Mouse (Mus musculus) neural tube, embryonic 15.5 days (tissue): Measurements from ENCODE around the gene Prl2c2. TPM values are rescaled to one million over a fixed set of nuclear protein-coding genes. Genes with fewer than 3 reads are reported as not detected.
"Not testable (repeated sequence)": the region's sequence is repeated elsewhere in the genome, so short reads cannot be mapped to it uniquely, and the experiment has no call there.

Experiments
- ATAC-seq: fragments of 200-750 bp; cut with Nextera tagmentation; 2 replicates; pipeline ENCODE4 v1.8.0; 2017; ENCODE audit warnings: mild to moderate bottlenecking, moderate TSS enrichment, moderate library complexity; ENCODE audit not compliant: low FRiP score
- H3K27ac ChIP-seq: fragments of 300-500 bp; sonication (generic); replicated peaks from 2 replicates; pipeline ENCODE4 v1.5.1; 2015; ENCODE audit warnings: mild to moderate bottlenecking, inconsistent platforms
- H3K27me3 ChIP-seq: fragments of 300-500 bp; sonication (generic); replicated peaks from 2 replicates; pipeline ENCODE4 v1.6.1; 2015; ENCODE audit warnings: inconsistent platforms
- H3K36me3 ChIP-seq: fragments of 300-500 bp; sonication (generic); 2 replicates; pipeline ENCODE4 v1.6.1; 2015; ENCODE audit warnings: inconsistent platforms
- H3K4me1 ChIP-seq: fragments of 300-500 bp; sonication (generic); 2 replicates; pipeline ENCODE4 v1.6.1; 2015; ENCODE audit warnings: inconsistent platforms
- H3K4me2 ChIP-seq: fragments of 300-500 bp; sonication (generic); 2 replicates; pipeline ENCODE4 v1.6.1; 2015; ENCODE audit warnings: inconsistent platforms, mild to moderate bottlenecking, moderate library complexity
- H3K4me3 ChIP-seq: fragments of 300-500 bp; sonication (generic); replicated peaks from 2 replicates; pipeline ENCODE4 v1.5.1; 2015; ENCODE audit warnings: mild to moderate bottlenecking, inconsistent platforms
- H3K9ac ChIP-seq: fragments of 300-500 bp; sonication (generic); replicated peaks from 2 replicates; pipeline ENCODE4 v1.6.1; 2015; ENCODE audit warnings: mild to moderate bottlenecking, inconsistent platforms
- H3K9me3 ChIP-seq: fragments of 300-500 bp; sonication (generic); replicated peaks from 2 replicates; pipeline ENCODE4 v1.6.1; 2016; ENCODE audit warnings: inconsistent platforms
- WGBS: fragments of 180-500 bp; shearing (Covaris S2); methylation state at CpG from one replicate; pipeline ENCODE4 v1.1.7; 2015; ENCODE audit warnings: mixed read lengths; 5-methylcytosine and 5-hydroxymethylcytosine counted together
- polyA plus RNA-seq: library from polyadenylated mRNA; unstranded; fragments of >200 nt; fragmentation: Nextera tagmentation; extraction: Ambion mirVana; gene quantifications from 2 replicates; pipeline ENCODE4 v1.2.1, GENCODE M21; 2015

Gene Prl2c2
- not detected in 2 replicates for polyA plus RNA-seq

DNA sequence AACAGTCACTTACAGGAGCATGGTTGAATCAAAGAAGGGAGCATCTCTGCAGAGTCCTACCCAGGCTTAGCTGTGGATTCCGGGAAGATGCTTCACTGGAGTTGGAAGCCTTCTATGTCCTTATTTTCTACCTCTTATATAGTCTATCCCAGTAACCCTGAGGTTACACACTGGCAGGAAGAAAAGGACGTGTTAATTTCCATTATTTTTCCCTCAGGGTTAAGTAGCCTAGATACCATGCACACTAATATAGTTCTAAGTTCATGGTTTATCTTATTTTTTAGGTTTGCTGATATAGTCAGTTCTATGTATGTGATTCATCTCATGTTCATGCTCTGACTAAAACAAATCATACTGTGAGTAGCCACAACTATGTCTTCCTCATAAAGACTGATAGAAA lies at the start of gene Prl2c2:
Gene Prl2c2 (minus strand): TSS at position 101 of the 400 bp plus-strand sequence.
- H3K9ac ChIP-seq, H3K27me3 ChIP-seq, ATAC-seq, H3K4me2 ChIP-seq, H3K36me3 ChIP-seq, H3K27ac ChIP-seq, H3K4me3 ChIP-seq, H3K4me1 ChIP-seq, H3K9me3 ChIP-seq: not testable (repeated sequence)
- WGBS: 70% methylated on average over 2 of the region's 2 CpGs

DNA sequence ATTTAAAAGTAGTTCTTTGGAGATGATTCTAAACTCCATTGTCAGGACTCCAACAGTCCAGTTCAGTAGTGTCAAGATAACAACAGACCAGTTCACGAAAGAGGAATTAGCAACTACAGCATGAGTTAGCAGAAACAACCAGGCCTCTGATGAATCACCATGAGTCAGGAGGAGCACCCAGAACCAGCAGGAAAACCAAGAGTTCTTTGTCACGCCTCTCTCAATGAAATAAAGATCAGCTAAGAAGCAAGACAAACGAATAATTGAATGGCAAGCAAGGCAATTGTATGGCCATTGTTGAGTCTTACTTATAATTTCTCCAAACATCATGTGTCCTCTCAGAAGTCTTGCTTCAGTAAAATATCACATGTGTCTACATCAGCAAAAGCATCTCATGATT lies 20.7 kb upstream of the Prl2c2 start:
- not testable (repeated sequence) for H3K36me3 ChIP-seq, H3K9me3 ChIP-seq, H3K4me3 ChIP-seq, H3K27me3 ChIP-seq, H3K9ac ChIP-seq, H3K27ac ChIP-seq, H3K4me1 ChIP-seq, ATAC-seq, H3K4me2 ChIP-seq
- WGBS: 75% methylated on average over 3 of the region's 3 CpGs

DNA sequence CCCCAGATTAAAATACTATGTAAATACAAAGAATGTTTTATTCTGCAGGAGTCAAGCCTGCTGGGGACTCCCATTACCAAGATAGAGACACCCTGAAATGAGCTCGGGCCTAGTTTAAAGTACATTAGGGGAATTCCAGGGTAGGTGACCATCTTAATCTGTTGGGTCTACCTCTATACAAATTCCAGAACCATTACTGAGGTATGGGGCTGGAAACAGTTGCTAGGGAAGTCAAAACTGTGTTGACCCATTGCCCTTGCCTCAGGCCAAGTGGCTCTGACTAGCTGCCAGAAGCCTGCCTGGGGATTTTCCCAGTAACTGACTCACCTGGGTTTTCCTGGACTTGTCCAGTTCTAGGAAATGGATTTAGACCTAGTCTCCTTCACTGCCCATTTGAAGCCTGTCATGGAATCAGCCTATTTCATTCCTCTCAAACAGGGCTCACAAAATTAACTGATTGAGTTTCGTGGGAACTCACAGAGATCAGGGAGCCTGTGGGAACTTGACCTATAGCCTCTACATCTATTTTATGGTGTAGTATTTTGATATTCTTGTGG lies 8.9 kb upstream of the Prl2c2 start:
- H3K27ac ChIP-seq, H3K27me3 ChIP-seq, H3K4me3 ChIP-seq, H3K4me1 ChIP-seq, H3K9ac ChIP-seq, ATAC-seq, H3K9me3 ChIP-seq, H3K36me3 ChIP-seq, H3K4me2 ChIP-seq: not testable (repeated sequence)
- 93% methylated on average over 2 of the region's 2 CpGs for WGBS

Other genes starting within 250 kb of the Prl2c2 start
- gene Prl2c3, start 205.3 kb downstream of the Prl2c2 start, polyA plus RNA-seq: not detected in 2 replicates
- not detected in 2 replicates for gene Prl2c5, start 177.3 kb upstream of the Prl2c2 start, polyA plus RNA-seq